Mouse (Mus musculus): ENCODE measurements around the gene Cnnm3.
A peak's percentile ranks its signal among the peaks of the same experiment; 100 is the strongest.
"Not testable (repeated sequence)": the region's sequence is repeated elsewhere in the genome, so short reads cannot be mapped to it uniquely, and the experiment has no call there.

The Cnnm3 gene

DNA sequence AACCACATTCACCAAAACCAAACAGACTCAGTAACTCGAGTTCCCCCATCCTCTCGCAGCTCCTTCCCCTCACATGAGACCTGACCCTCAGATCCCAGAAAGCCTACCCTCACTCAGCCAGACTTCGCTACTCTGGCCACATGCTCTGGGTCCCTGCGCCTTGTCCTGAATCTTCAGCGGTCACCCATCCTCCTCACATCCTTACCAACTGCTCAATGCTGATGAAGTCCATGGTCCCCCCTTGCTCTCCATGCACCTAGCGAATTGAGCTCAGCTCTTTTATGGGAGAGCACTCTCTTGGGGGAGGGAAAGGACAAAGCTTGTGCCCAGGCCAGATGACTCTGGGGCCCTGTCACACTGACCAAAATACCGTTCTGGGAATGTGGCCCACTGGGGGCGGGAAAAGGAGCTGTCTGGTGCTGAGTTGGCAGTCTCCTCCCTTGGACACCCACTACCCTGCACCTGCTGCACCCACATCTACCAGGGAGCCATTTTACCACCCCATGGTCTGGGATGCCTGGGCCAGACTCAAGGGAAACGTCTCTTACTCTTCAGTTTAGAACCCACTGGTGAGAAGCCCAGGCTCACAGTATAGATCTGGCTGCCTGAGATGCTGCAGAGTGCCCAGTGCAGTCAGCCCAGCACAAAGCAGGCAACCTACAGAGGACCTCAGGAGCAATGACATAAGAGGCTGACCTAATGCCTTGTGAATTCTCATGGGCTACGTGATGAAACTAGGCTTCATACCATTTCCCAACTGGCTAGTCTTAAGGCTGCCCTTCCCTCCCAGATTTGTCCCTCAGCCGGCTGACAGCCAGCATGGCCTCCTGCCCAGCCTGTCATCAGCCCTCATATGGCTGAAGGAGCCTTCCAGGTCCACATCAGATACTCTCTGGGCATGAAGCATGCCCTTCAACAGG lies 24.1 kb downstream of the Cnnm3 start:
- DNase-seq (ENCODE audit: low spot score) = peak; percentile 68

DNA sequence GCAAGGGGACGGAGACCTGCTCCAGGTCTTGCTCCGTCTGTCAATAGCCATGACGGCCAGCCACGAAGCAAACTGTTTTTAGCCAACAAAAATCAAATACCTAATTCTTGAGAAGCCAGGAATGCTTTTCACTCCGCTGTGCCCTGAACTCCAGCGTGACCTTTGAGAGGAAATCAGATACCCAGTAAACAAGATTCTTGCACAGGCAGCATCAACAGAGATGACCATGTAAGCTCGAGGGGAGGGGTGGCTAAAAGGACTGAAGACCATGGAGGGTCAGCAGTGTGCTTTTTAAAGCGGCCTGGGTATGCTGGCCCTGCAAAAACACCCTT lies 24.7 kb downstream of the Cnnm3 start:
- DNase-seq (ENCODE audit: low spot score) = no peak

DNA sequence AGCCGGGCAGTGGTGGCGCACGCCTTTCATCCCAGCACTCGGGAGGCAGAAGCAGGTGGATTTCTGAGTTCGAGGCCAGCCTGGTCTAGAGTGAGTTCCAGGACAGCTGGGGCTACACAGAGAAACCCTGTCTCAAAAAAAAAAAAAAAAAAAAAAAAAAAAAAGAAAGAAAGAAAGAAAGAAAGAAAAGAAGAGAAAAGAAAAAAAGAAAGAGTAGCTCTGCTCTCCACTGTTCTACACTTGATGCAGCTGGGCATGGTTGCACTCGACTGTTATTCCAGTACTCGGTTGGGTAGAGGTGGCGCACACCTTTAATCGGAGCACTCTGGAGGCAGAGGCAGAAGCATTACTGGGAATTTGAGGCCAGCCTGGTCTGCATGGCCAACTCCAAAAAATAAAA lies 25.1 kb downstream of the Cnnm3 start, which contains the start of gene Ankrd23:
TSS of gene Ankrd23 (minus strand) at position 101 of the 400 bp plus-strand sequence.
- not testable (repeated sequence) for DNase-seq (ENCODE audit: low spot score)

DNA sequence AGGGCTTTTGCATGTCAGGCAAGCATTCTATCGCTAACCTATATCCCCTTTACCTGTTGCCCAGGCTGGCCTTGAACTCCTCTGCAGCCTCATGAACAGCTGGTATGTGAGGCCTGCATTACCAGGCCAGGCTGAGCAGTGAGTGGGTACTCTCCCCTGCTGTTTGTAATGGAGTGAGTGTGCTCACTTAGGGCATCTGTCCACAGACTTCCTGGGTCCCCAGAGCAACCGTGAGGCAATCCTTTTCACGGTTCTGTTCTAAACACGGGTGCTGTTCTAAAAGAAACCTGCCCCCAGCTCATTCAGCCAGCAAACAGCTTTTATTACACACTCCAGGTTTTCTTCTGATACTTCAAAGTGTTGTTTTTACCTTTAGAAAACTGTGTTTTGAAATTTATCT lies 27.1 kb downstream of the Cnnm3 start:
- DNase-seq (ENCODE audit: low spot score) = peak; percentile 54

DNA sequence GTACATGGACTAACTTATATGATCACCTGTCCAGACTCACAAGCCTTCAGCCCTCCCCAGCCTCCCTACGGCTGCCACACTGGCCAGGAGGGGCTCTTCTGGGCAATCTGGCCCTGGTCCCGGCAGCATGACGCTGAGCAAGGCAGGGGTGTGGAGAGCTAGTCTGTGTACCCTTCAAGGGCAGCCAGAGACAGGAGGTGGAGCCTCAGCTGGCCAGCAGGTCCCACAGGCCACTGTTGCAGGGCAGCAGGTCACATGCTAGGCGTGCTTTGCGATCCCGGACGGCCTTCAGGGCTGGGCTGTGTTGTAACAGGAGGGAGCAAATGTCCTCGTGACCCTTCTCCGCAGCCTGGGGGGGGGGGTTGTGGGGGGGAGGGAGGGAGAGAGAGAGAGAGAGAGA lies 27.5 kb downstream of the Cnnm3 start, which contains the start of gene Gm42417:
TSS of gene Gm42417 (minus strand) at position 244 of the 400 bp plus-strand sequence.
- peak; percentile 92 for DNase-seq (ENCODE audit: low spot score)

DNA sequence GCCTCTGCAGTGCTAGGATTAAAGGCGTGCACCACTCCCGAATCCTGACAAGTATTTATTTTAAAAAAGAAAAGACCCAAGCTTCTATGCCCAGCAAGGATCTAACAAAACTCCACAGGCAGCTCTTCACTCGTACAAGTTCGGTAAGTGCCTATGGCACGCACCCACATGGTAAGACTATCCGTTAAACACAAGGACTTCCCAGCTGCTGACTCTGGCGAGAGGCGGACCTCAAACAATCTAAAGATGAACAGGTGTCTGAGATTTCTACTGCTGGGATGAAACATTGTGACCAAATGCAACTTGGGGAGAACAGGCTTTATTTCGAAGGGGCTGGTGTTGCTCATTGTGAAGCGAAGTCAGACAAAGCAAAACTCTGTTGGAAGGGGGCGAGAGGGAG lies 28.5 kb downstream of the Cnnm3 start:
- no peak for DNase-seq (ENCODE audit: low spot score)

DNA sequence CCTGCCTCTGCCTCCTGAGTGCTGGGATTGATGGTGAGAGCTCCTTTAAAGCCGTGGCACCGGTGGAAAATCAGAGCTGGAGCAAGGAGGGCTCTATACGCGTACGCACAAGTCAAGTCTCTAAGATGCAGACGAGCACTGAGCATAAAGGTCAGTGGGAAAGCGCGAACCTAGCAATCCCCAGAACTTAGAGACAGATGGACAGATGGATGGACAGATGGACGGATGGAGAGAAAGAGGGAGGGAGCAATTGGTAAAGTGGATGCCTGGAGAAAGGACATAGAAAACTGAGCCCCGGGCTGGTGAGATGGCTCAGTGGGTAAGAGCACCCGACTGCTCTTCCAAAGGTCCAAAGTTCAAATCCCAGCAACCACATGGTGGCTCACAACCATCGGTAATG lies 29.1 kb downstream of the Cnnm3 start:
- DNase-seq (ENCODE audit: low spot score) = no peak

DNA sequence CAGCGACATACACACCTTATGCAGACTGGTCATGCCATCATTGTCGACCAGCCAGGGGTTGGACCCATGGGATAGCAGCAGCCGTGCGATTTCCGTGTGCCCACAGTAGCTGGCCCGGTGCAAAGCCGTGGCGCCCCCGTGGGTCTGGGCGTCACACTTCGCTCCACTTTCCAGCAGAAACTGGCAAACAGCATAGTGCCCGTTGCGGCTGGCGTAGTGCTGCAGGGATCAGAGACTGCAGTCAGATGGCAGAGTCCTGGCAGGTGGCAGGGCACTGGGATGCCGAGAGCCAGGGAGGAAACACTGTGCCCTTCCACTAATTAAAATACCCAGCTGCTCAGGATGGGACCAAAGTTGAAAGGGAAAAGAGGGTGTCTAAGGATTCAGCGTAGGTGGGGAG lies 30.2 kb downstream of the Cnnm3 start:
- DNase-seq (ENCODE audit: low spot score) = no peak

DNA sequence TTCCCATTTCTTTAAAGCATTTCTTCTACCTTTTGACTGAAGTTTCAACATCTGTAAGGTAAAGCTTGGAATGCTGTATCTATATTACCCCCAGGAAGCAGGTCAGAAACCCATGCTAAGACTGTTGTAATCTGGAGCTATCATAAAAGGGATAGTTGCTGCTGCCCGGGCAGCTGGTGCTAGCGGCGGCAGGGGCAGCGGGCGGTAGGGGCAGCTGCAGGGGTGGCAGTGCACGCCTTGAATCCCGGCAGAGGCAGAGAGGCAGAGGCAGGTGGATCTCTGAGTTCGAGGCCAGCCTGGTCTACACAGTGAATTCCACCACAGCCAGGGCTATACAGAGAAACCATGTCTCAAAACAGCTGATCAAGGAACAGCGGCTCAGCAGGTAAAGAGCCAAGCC lies 31.3 kb downstream of the Cnnm3 start:
- no peak for DNase-seq (ENCODE audit: low spot score)

DNA sequence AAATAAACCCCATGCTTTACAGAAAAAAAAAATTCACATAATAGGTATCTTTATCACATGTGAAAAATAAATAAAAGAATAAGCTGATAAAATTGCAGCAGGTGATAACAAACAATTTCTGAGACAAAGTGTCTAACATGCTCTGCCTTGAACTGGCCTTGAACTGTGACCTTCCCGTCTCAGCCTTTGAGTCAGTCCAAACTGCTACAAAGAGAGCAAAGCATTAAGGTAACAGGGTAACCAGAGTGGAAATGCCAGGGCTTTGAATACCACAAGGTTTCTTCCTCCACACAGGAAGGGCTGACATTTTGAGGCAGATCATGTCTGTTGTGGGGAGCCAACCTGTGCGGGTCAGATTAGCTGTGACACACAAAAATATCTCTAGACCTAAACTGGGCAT lies 33.7 kb downstream of the Cnnm3 start:
- no peak for DNase-seq (ENCODE audit: low spot score)

DNA sequence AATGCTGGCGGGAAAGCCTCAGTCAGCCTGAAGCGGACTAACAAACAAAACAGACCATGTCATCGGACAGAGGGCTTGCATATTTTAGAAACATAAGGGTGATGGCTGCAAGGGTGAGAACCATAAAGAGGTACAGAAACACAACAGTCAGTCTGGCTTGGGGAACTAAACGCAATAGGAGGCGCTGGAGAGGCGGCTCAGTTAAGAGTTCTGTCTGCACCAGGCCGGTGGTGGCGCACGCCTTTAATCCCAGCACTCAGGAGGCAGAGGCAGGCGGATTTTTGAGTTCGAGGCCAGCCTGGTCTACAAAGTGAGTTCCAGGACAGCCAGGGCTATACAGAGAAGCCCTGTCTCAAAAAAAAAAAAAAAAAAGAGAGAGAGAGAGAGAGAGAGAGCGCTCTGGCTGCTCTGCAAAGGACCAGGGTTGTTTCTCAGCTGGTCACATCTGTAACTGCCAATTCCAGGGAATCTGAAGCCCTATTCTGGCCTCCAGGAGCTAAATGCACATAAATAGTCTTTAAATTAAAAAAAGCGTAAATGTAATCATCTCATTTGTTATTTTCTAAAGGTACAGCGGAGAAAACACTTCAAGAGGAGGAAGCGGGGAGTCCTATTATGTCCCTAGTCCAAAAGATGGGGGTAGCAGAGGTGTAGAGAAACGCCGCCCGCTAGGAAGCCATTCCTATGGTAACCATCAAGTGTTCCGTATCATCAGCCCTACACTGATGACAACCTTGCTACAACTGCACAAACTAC lies 34.4 kb downstream of the Cnnm3 start:
- DNase-seq (ENCODE audit: low spot score) = no peak

DNA sequence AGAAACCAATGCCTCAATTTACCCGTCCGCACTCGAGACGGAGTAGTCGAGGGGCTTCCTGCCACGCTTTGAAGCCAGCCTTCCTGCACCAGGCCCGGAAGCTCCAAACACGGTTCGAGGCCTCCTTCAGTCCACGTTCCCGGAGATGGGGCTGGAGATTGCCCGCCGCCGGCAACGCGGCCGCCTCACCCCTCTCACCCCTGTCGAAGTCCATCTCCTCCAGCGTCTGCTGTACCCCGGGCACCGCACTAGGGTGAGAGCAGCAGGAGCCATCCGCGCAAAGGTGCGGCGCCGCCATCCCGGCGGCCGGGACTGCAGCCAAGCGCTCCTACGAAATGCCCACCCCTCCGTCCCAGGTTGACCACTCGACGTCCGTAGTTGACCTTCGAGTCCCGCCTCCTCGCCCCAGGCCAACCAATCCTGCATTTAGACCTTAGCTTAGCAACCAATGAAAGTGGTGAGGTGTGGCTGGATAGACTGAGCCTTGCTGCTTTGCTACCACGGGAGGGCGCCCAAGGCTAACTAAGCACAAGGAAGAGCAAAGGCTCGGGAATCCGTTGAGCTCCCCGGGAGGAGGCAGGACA lies 35.3 kb downstream of the Cnnm3 start, which contains the start of gene Ankrd39:
TSS of gene Ankrd39 (minus strand) at position 558 of the 584 bp plus-strand sequence.
- peak; percentile 100 for DNase-seq (ENCODE audit: low spot score)

DNA sequence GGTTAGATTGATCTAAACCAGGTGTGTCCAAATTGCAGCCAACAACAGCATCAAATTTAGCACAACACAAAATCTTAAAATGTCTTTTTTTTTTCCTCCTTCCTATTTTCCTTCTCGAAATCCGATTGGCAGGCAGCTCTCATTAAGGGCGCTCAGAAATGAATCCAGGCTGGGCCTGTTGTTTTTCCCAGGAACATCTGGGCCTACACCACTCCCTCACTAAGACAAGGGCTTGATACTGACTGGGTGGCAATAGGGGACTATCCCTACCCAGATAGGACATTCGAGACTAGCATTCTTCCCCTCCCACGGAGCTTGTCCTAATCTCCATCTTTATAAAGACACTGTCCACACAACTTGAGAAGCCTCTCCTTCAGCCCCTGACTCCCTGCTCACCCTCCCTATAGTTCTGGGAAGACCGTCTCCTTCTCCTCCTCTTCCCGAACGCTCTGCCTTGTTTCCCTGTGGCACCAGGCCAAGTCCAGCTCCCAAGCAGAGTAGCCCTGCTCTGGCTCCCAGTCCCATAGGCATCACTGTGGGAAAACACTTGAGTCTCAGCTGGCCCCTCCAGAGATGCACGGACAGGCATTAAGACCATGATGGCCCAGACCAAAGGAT lies 36.4 kb downstream of the Cnnm3 start:
- peak; percentile 82 for DNase-seq (ENCODE audit: low spot score)

DNA sequence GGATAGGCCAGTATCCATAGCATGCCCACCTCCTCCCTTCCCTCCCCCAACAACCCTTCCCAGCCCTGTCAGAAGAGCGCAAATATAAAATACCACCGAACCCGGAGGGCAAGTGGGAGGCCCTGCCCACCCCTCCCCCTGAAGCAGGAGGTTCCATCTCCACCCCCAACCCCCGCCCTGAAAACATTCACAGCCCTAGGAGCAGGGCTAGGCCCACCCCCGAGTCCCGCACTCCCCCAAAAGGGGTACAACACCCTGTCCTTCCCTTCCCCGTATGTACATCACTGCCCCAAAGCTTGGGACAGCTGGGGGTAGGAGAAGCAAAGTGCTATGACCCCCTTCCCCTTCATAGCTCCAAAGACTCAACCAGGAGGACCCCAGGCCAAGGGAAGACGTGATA lies 37.1 kb downstream of the Cnnm3 start:
- DNase-seq (ENCODE audit: low spot score) = no peak

DNA sequence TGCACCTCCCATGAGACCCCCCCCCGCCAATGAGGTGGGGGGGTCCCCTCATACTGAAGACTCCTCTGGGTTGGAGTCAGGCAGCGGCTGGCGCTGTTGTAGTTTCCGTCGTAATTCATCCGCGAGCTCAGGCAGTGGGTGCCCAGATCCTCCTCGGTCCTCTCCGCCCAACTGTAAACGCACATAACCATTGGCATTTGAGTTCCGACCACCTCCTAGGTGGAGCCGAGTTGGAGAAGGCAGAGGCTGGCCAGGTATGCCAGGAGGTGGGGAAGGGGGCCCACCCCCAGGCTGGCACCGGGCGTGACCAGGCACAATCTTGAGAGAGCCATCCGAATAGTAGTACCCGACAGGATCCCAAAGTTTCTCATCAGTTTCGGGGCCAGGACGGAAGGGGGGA lies 37.8 kb downstream of the Cnnm3 start:
- DNase-seq (ENCODE audit: low spot score) = no peak

DNA sequence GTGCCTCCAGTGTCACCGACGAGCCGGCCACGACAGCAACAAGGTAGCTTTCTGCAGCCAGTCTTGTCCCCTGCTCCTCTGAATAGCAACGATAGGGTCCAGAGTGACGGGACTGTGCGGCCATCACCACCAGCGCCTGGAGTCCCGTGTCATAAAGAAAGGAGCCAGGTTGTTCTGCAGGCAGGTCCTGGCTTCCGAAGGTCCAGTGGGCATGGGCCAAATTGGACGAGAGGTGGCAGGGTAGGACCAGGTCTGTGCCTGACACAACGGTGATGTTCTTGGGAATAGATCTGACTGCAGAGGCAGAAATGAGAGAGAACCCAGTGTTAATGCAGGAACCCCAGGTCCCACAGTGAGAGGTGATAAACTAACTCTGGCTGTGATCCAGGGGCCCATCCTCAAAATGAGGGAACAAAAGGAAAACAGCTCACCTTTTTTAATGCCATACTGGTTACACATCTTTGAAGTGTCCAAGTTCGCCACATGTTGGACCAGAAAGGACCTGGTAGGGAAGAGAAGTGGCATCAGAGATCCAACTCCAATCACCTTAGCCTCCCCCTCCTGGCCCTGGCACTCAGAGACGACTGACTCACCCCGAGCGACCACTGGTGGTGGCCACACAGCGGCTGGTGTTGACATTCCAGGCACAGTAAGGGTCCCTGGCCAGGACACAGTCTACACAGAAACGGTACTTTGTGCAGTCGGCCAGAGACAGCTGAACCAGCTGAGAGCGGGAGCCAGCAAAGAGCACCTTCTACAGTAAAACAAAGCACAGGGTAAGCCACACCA lies 38.6 kb downstream of the Cnnm3 start:
- DNase-seq (ENCODE audit: low spot score) = no peak

DNA sequence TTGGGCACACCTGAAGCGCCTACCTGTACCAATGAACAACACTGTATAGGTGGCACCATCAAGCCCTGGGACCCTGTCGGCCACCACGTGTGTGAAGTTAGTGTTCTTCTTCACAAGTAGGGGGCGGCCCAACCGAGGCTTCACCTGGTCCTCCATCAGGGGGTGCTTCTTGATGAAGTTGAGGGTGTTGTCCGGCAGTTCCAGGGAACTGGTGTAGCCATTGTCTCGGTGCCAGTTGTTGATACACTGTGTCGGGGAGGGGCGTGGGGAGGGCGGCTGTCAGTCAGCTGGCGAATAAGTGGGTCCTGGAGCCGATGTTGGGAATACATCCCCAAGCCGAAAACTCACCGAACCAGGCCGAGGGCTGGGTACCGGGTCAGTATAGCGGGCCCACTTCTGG lies 40.2 kb downstream of the Cnnm3 start:
- no peak for DNase-seq (ENCODE audit: low spot score)

DNA sequence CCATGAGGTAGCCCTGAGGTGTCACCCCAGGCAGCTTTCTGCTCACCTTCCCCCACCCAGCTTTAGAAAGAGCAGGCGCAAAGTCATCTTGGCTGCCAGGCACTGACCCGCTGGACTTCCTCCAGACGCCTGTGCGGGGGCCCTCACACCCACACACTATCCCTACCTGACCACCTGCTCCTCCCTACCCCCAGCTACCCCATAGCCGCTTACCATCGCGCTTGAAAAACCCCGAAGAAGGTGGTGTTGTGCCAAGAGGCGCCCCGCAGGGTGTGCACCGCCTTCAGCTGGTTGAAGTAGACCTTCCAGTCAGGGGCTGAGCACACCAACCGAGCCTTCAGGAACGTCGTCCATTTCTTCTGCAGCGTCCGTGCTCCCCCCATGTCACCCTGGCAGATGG lies 40.8 kb downstream of the Cnnm3 start:
- no peak for DNase-seq (ENCODE audit: low spot score)

DNA sequence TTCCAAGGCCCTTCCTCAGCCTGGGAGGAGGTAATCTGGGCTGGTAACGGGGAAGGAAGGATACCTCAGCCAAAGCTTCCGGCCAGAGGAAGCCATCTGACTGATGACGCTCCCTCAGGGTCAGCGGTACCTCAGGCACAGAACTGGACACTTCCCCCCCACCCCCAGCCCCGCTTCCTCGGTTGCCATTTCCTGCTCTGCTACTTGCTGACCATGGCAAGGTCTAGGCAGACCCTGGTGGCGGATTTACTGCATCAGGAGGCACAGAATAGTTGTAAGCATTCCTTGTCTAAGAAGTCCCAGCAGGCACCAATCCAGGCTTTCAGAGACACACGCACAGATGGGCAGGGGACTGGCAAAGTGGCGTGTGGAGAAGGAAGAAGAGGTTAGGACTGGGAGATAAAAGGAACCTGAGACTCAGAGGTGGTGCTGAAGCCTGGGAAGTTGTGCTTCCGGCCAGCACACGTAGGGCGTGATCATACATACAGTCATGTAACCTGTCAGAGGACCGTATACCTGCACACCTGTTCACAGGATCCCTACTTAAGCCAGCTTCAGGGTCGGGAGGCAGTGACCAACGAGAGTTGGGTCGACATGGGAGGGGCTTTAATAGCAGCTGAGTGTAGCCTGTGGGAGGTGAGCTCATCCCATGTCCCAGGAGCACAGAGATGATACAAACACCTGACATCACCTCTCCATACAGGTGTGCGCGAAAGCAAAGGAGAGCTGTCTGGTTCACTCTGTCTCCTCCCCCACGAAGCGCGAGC lies 43.1 kb downstream of the Cnnm3 start:
- DNase-seq (ENCODE audit: low spot score) = no peak

DNA sequence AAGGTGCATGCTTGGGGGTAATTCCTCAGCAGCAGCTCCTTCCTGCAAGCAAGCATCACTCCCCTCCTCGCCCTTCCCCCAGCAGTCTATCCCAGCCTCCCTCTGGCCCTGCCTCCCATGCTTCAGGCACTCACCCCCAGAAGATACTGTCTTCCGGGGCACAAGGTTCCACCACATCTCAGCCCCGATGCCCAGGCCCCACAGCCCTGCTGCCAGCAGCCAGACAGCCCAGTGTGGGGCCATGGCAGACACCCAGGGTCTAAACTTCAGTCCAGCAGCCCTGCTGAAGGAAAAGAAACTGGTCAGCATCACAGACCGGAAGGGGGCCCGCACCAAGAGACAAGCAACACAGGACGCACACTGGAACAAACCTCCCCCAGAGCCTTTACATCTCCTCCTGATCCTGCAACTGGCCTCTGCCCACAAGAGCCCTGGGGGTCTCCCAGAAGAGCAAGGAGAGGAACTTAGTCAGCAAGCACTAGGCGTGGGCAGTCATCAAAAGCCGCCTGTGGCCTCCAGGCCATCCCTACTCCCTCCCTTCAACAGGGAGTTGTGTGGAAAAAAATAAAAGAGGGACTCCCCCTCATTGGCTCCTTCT lies 44.2 kb downstream of the Cnnm3 start:
- peak; percentile 53 for DNase-seq (ENCODE audit: low spot score)

All from MN1 (cell line).